Mouse (Mus musculus) neural tube, embryonic 10.5 days (tissue): Measurements from ENCODE around the gene Acaca.
A peak's percentile ranks its signal among the peaks of the same experiment; 100 is the strongest.

Experiments
- DNase-seq: peaks from one replicate; pipeline ENCODE4 v3.0.0-alpha.2; 2017; ENCODE audit warnings: low spot score; ENCODE audit errors: extremely low spot score

The Acaca gene

GRCm38 (mm10) chr11:84218951-84219350 is 89.5 kb downstream of the Acaca start:
- DNase-seq: no peak

- peak; percentile 49 for DNase-seq
Measured at GRCm38 (mm10) chr11:84243562-84243961, 114.1 kb downstream of the Acaca start.

- DNase-seq: no peak
Measured at GRCm38 (mm10) chr11:84247370-84247769, 117.9 kb downstream of the Acaca start.

GRCm38 (mm10) chr11:84251170-84251569 is 121.7 kb downstream of the Acaca start:
- DNase-seq: no peak

GRCm38 (mm10) chr11:84252425-84252824 is 123.0 kb downstream of the Acaca start:
- no peak for DNase-seq

GRCm38 (mm10) chr11:84255879-84256278 is 126.4 kb downstream of the Acaca start:
- DNase-seq: no peak

DNA sequence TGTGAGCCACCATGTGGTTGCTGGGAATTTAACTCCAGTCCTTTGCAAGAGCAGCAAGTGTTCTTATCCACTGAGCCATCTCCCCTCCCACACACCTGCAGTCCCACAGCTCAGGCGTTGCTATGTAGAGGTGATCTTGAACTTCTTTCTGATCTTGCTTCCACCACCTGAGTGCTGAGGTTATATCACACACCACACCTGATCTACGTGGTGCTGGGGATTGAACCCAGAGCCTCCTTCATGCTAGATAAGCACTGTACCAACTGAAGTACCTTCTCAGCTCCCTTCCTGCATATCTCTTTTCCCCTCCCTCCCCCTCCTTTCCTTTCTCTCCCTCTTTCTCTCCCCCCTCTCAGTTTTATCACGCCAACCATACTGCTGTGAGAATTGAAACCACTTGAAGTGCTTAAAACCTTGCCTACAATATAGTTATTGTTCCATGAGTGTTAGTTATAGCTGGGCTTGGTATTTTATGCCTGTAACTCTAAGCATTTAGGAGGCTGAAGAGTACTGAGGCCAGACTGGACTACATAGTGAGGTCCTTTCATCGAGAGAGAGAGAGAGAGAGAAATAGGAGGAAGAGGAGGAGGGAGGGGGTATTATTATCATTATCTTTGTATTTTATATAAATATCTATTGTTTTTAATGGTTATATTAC is 128.7 kb downstream of the Acaca start:
- DNase-seq: no peak

DNA sequence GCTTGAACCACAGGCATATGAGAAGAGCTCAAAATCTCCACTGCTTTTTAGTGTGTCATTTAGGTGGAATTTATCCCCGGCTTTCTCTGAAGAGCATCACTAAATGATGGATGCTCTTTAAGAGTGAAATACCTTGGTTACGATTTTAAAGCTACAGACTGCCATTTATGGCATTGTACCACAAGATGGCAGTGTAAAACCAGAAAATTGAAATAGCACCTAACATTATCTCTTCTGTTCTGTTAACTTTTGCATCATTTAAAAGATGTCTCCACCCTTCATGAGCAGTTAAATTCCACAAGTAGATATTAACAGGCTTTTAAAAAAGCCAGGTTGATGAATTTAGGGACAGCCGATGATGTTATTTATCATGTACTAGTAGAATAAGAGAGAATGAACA is 135.0 kb downstream of the Acaca start:
- DNase-seq: no peak

DNA sequence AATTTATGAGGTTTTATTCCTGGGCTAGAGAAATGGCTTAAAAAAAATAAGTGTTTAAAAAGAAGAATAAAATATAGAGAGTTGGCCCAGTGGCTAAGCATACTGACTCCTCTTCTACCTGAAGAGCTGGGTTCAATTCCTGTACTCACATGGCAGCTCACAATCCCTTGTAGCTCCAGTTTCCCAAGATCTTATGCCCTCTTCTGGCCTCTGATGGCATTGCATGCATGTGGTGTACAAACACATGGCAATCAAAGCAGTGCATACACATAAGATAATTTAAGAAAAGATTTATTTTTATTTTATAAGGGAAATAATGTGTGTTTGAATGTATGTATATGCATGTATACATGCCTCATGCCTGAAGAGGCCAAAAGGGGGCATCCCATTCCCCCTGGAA is 138.6 kb downstream of the Acaca start:
- no peak for DNase-seq

GRCm38 (mm10) chr11:84270511-84270910 is 141.0 kb downstream of the Acaca start:
- no peak for DNase-seq

DNA sequence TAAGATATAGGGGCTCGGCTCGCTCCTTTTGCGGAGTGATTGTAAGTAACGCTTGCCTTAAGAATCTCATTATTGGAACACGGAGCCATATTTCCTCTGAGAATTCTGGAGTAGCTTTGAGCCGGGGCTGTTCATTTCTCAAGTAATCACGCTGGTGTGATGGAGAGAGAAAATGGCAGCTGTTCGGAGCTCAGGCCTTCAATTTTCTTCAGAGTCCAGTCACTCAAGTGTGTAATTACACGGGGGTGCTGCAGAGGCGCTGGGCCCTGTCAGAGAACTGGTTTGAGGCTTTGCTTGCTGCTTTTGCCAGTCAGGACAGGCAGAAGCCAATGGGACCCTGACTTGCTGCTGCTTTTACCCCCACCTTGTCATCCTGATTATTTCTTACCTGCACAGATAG is 142.5 kb downstream of the Acaca start:
- DNase-seq: no peak

- no peak for DNase-seq
Measured at GRCm38 (mm10) chr11:84272574-84272973, 143.1 kb downstream of the Acaca start.

GRCm38 (mm10) chr11:84276979-84277378 is 147.5 kb downstream of the Acaca start:
- peak; percentile 15 for DNase-seq

- no peak for DNase-seq
Measured at GRCm38 (mm10) chr11:84281280-84281679, 151.8 kb downstream of the Acaca start.

GRCm38 (mm10) chr11:84282944-84283703 is 153.7 kb downstream of the Acaca start:
- no peak for DNase-seq

DNA sequence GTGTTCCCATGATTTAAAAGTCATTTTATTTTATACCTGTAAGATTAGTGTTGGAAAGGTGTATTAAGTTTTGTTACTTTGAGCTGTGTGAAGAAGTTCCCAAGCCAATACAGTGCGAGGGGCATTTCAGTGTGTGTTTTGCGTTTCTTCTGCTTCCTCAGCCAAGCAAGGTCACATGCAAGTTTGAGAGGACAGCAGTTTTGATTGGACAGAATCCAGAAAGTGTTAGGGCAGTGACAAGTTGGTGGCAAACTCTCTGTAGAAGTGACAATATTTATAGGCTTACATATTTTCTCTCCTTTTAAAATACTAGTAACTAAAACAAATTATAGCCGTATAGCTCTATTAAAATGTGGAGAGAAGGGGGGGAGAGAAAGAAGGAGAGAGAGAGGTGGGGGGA is 161.3 kb downstream of the Acaca start:
- no peak for DNase-seq

GRCm38 (mm10) chr11:84292532-84292931 is 163.1 kb downstream of the Acaca start:
- DNase-seq: no peak

DNA sequence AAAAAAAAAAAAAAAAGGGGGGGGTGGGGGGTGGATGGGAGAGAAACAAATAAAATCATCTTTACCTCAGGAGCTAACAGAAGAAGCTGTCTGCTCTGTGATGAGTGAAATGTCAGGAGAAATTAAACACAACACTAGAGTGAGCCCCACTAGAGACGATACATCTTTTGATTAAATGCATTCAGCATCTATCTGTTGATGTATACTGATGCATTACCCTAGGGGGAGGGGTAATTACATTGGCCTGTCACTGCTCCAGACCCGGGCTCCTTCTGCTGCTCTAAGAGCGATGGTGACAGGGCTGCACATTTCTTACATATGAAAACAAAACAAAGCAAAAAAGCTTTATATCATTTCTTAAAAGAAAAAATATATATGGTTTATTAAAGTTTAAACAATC is 163.8 kb downstream of the Acaca start:
- no peak for DNase-seq

DNA sequence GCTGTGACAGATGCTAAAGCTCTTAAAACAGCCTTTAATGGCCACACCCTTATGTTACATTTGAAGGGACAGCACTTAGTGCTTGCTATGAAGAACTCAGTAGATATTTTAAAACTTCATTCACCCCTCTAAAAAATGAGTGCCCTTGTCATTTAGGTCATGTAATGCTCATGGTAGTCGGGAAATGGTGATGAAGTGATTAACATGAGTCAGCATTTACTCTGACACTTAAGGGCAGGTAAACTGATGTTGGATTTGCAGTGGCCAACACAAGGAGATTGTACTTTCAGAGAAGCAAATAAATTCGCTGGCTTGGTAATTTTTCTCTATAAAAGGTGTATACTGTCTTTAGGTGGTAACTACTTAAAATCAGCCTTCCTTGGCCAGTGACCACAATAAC is 166.9 kb downstream of the Acaca start:
- no peak for DNase-seq

DNA sequence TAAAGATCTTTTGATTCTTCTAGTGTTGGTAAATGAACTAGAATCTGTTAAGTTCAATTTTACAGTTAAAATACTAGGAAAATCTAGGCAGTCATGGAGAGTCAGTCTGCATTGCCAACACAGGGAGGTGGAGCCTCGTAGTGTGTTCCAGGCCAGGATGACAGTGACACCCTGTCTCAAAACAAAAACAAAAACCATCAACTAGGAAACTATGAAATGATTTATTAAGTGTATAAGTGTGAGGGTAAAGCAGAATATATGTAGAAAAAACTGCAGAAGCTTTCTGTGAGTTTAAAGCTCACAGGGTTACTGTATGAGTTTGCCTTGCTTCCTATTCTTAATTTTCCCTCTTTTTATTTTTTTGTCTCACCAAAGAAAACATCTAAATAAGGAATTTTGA is 176.0 kb downstream of the Acaca start:
- DNase-seq: no peak

GRCm38 (mm10) chr11:84306158-84306742 is 176.8 kb downstream of the Acaca start:
- no peak for DNase-seq

DNA sequence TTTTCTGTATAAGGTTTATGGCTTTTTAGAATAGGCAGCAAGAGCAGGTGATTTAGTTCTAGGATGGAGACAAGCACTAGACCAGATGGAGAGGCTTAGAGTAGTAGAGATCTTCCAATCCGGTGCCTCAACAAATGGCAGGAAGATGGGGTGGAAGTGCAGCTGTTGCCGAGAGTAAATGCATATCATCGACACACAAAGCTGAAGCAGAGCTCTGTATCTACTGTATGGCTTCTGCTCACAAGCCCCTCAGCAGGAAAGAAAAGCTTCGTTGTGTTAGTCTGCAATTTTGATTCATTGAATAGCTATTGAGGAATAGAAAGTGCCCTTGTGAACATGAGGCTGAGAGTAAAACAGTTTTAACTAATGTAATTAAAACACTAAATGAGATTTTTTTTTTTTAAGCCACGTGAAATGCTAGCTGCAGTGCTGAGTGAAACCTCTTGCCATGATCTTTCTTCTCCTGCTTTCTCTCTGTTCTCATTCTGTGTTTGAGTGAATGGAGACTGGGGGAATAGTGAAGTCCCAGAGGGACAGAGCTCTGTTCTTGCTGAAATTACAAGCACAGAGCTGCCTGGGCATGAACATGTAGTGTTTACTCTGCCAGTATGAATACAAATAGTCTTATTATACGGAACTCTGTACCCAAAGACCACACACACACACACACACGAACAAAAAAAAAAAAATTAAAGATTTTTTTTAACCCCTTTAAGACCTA is 194.7 kb downstream of the Acaca start:
- no peak for DNase-seq
